Mouse (Mus musculus) mouse embryonic stem cell (cell line): Measurements from ENCODE around the gene Kcnn4.

Experiments
- in situ Hi-C, 2 experiments: fragments of 300-500 bp; cut with MboI; formaldehyde crosslinking; loops; 1 replicate in 1 of 2; 3 replicates in 1 of 2; pipeline ENCODE4 v1.14.3; 2019 to 2020; ENCODE audit warnings: low sequenced_read_pairs in 2 of 2, low pct_unique_long_range_greater_than_20kb in 1 of 2, mixed read lengths in 1 of 2; ENCODE audit not compliant: unreplicated experiment in 1 of 2

Kcnn4 gene

GRCm38 (mm10) chr7:24408186-24408585 is 38.1 kb downstream of the Kcnn4 start:
- in situ Hi-C loops, result no loop called here

DNA sequence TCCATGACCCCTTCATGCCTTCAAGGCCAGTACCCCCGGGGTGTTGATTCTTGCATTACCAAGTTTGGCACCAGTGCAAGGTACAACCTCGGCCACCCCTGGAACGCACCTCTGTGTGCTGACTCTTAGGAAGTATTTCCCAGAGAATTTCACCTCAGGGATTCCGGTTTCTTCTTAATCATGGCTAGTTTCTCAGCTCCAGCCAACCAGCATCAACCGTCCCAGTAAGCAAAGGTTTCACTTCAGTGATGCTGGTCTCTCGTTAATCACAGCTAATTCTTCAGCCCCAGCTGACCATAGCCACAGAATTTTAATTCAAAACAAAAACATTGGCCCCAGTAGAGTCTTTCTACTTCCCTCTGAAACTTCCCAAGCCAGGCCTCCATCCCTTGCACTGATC is 40.1 kb downstream of the Kcnn4 start:
- in situ Hi-C loops, result no loop called here

DNA sequence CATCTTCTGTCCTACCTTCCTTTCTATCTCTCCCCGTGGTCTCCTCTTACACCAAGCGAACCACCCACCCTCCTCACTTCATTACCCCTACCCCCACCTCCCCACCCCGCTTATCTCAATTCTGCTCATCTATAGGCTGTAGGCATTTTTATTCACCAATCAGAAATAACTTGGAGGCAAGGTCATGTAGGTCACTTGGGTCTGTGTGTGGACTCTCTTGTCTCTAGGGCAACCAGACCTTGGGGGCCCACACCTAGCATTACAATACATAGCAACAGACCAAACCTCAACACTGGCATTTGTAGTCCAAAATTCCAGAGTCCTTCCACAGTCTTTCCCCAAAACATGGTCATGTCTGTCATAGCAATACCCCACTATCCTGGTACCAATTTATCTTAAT is 40.8 kb downstream of the Kcnn4 start:
- in situ Hi-C loops, result no loop called here

DNA sequence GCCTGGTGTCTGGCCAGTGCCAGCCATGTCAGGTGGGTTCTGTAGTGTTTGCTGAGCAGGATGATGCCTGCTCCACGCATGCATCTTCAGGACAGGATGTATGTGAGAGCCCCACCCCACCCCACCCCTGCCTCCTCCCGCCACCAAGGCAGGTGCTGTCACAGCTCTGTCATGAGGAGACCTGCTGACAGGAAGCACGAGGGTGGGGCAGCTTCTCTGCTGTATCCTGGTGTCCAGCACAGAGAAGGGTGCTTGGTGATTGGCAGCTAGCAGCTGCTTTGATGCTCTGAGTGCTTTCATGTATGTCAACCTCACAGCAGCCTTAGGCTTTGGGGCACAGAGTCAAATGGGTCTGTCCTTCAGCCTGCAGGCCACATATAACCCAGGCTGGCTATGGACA is 43.6 kb downstream of the Kcnn4 start:
- in situ Hi-C loops, result no loop called here

DNA sequence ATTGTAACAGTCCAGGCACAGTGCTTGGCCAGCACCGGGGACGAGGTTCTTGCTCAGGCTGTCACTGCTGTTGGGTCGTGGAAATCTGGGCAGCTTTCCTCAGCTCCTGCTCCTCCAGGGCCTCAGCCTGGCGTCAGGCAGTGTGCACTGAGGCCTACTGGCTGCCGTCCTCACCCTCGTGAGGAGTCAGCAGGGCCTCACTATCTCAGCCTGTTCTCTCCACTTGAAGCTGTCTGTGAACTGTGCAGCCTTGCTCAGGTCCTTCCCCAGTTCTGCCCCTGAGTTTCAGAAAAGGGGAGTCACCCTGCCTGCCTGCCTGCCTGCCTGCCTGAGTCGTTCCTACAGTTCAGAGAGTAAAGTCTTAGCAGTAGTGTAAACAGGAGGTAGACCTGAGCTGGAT is 45.2 kb downstream of the Kcnn4 start:
- in situ Hi-C loops, result no loop called here

GRCm38 (mm10) chr7:24419579-24419978 is 49.5 kb downstream of the Kcnn4 start:
- in situ Hi-C loops, result no loop called here

- in situ Hi-C loops, result no loop called here
These were observed 51.6 kb downstream of the Kcnn4 start for GRCm38 (mm10) chr7:24421648-24422047.

- in situ Hi-C loops, result no loop called here
These were observed 52.2 kb downstream of the Kcnn4 start for GRCm38 (mm10) chr7:24422251-24422650.

DNA sequence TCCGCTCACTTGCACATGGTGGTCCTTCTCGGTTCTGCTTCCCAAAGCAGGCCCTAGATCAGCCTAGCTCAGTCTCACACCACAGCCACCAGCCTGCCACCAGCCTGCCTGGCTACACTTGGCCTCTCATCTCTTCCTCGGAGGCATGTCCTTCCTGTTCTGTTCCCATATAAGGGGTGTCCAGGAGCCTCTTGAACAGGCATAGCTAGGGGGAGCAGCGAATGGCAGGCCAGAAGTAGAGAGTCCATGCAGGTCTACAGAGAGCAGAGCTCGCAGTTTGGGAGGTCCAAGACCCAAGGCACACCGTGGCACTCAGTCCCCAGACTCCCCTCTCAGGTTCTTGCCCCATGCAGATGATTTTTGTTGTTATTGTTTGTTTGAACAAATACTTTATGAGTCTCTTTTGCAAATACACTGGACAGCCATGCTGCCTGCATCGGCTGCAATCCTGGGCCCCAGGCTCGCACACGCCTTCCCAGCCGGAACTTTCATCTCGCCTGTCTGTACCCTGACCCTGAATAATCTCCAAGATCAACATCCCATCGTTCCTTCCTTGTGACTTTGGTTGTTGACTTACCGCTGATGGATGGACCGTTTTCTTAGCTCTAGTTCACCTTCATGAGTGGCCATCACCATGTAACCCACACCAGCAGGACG is 53.2 kb downstream of the Kcnn4 start:
- in situ Hi-C loops, result no loop called here

- in situ Hi-C loops, result no loop called here
These were observed 54.1 kb downstream of the Kcnn4 start for GRCm38 (mm10) chr7:24423956-24424732.

DNA sequence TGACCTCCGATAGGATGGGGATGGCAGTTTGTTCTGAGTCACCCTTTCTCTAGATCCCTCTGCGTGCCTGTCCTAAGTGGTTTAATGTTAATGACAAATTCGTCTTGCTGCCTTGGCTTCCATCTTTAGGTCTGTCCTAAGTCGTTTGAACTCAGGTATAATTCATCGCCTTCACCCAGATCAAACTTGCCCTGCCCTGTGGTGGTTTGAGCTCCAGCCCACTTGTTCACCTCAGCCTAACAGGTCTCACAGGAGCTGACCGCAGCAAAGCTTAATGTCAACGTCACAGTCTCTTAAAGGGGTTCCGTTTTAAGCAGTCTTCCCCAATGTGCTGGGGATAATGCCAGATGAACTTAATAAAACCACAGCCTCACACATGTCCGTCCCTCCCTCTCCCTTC is 55.9 kb downstream of the Kcnn4 start:
- in situ Hi-C loops, result no loop called here

- in situ Hi-C loops, result no loop called here
These were observed 57.1 kb downstream of the Kcnn4 start for GRCm38 (mm10) chr7:24427168-24427567.

DNA sequence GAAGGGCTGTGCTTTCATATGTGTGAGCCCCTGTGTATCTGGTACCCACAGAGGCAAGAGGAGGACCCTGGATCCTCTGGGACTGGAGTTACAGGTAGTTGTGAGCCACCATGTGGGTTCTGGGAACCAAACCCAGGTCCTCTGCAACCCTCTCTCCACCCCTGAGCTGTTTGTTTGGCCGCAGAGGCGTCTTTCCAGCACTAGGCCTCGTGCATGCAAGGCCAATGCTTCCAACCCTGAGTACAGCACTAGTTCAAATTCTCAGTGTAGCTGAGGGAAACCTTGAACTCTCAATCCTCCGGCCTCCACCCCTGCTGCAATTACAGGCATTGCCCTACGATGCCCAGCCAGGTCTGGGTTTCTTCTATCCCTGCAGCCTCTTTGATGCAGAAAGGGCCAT is 58.7 kb downstream of the Kcnn4 start:
- in situ Hi-C loops, result no loop called here

DNA sequence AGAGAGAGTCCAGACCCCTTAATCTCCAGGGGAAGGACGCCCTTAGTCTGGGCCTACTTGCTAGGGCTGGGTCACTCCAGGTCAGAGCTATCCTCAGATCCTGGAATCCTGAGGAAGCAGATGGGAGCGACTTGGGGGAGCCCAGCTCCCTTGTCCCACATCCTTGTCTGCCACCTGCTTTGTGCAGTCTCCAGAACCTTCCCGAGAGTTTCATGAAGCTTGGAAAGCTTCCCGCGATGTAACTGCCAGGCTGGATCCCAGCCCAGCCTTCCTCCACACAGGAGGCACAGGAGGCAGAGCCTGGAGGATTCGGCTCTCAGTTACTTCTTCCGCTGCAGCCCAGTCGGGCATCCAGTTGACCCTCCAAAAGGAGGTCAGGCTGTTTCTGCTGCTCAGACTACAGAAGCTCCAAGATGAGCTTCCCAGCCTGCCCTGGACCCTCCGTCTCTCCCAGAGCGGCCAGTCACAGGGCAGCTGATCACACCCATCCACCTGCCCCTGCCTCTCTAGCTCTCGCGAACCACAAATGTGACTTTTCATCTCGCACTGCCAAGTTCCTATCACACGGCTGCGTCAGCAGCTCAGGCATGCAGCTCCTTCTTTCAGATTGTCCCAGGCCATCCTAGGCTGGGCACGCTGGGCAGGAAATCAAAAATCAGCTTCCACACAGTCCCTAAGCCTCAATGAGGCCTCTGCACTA is 59.5 kb downstream of the Kcnn4 start:
- in situ Hi-C loops, result no loop called here

DNA sequence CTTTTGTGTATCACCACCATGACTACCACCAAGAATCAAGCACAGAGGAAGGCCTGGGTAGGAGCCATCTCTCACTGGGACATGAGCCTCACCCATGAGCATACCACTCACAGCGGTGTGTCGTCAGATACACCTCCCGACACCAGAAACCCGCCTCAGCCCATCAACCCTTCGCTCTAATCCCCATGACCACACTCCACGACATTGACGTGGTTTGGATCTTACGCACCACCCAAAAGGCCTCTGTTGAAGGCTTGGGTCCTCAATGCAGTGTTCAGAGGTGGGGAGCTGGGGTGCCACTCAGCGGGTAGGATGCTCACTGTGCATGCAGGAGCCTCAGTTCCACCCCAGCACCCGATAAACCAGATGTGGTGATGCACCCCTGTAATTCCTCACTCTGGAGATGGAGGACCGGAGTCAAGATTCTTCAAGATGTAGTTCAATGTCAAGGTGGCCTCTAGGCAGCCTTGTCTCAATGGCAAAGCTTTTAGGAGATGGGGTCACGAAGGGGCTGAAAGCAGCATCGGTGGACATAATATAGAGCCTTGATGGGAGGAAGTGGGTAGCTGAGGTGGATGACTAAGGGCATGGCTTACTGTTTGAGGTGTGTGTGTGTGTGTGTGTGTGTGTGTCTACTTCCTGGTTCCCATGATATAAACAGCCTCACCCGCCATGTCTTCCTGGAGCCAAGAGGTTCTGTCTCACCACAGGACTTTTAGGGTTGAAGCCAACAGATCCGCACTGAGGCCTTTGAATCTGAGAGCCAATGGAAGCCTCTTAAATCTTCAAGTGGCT is 60.7 kb downstream of the Kcnn4 start:
- in situ Hi-C loops, result no loop called here

DNA sequence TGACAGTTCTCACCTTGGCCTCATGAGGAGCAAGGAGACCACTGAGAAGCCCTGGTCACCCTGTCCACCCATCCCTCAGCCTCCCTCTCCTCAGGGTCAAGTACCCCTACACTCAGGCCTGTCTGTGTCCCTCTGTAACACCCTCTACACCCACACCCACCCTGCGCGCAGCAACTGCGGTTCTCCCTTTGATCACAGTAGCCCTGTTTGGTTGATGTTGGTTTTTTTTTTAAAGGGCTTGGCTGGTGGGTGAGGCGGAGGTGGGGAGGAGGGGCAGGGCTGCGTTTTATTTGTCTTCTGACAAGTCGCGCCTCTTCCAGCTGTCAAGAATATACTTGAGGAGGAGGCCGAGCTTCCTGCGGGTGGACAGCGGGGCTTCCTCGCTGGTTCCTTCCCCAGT is 61.6 kb downstream of the Kcnn4 start:
- in situ Hi-C loops, result no loop called here

GRCm38 (mm10) chr7:24435305-24435704 is 65.2 kb downstream of the Kcnn4 start:
- in situ Hi-C loops, result loop anchor here in 1 of 2 experiments (5.0 kb wide), 1 partner anchor 37 kb away; no protein-coding TSS in a partner anchor
